Mouse (Mus musculus) forebrain, embryonic 15.5 days (tissue): Measurements from ENCODE around the gene Zfp866. TPM values are rescaled to one million over a fixed set of nuclear protein-coding genes. Genes with fewer than 3 reads are reported as not detected.

Experiments used
- ATAC-seq: fragments of 200-750 bp; cut with Nextera tagmentation; replicated peaks from 2 replicates; pipeline ENCODE4 v1.8.0; 2017; ENCODE audit warnings: mild to moderate bottlenecking, moderate TSS enrichment, moderate library complexity
- H3K27ac ChIP-seq: fragments of 300-500 bp; sonication (generic); replicated peaks from 2 replicates; pipeline ENCODE4 v1.5.1; 2015; ENCODE audit warnings: mild to moderate bottlenecking, inconsistent platforms
- H3K27me3 ChIP-seq: fragments of 300-500 bp; sonication (generic); 2 replicates; pipeline ENCODE4 v1.6.1; 2015; ENCODE audit warnings: inconsistent platforms
- H3K36me3 ChIP-seq: fragments of 300-500 bp; sonication (generic); 2 replicates; pipeline ENCODE4 v1.6.1; 2015; ENCODE audit warnings: mild to moderate bottlenecking, inconsistent platforms
- H3K4me1 ChIP-seq: fragments of 300-500 bp; sonication (generic); 2 replicates; pipeline ENCODE4 v1.6.1; 2015; ENCODE audit warnings: inconsistent platforms
- H3K4me2 ChIP-seq: fragments of 300-500 bp; sonication (generic); replicated peaks from 2 replicates; pipeline ENCODE4 v1.6.1; 2015; ENCODE audit warnings: mild to moderate bottlenecking, inconsistent platforms
- H3K4me3 ChIP-seq: fragments of 300-500 bp; sonication (generic); 2 replicates; pipeline ENCODE4 v1.5.1; 2015; ENCODE audit warnings: mild to moderate bottlenecking, inconsistent platforms
- H3K9ac ChIP-seq: fragments of 300-500 bp; sonication (generic); replicated peaks from 2 replicates; pipeline ENCODE4 v1.6.1; 2015; ENCODE audit warnings: mild to moderate bottlenecking, inconsistent platforms
- H3K9me3 ChIP-seq: fragments of 300-500 bp; sonication (generic); 2 replicates; pipeline ENCODE4 v1.6.1; 2016; ENCODE audit warnings: inconsistent platforms
- WGBS: fragments of 180-500 bp; shearing (Covaris S2); methylation state at CpG from one replicate; pipeline ENCODE4 v1.1.7; 2015; ENCODE audit warnings: mixed read lengths; 5-methylcytosine and 5-hydroxymethylcytosine counted together
- polyA plus RNA-seq: library from polyadenylated mRNA; unstranded; fragments of >200 nt; fragmentation: Nextera tagmentation; extraction: Ambion mirVana; gene quantifications from 2 replicates; pipeline ENCODE4 v1.2.1, GENCODE M21; 2015

Gene Zfp866
- polyA plus RNA-seq, 1 experiment from 2014 or later = 48.2 TPM

DNA sequence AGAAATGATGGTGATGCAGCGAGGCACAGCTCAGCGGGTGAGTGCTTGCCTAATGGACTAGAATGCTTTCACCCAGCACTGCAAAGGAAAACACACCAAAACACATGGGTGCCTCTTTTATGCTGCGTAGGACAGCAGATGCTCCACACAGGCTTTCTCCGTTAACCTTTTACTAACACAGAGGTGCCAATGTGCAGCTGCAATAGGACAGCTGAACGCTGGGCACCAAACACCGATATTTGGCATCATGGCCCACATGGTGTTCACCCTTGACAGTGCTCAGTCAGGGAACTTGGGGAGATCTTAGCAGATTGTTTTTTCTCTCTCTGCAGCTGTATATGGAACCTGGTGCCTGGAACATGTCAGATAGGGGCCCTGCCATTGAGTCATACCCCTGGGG, 3.9 kb upstream of the Zfp866 start:
- WGBS = 94% methylated on average over 6 of the region's 6 CpGs

DNA sequence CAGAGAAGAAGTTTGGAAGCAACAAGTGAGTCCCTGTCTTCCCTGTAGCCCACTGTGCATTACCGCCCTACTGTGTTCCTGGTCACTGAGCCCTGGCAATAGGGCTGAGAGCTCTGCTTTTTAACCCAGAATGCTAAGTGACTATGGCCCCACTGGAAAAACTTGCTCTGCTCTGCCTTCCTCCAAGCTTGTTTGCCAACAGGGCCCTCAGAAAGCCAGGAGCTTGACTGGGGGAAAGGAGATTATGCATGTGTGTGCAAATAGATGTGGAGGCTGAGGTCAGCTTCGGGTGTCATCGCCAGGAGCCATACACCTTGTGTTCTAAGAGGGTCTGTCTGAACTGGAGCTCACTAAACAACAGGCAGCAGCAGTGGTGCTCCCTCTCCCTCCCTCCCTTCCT, 3.1 kb upstream of the Zfp866 start:
- no peak for ATAC-seq
- no peak overlapping the region for H3K4me3 ChIP-seq
- no peaks in the 10 kb centered on the region for H3K27me3 ChIP-seq
- H3K36me3 ChIP-seq = peaks cover 50% of the 10 kb centered on the region
- H3K9me3 ChIP-seq = no peaks in the 10 kb centered on the region
- H3K4me1 ChIP-seq = peaks cover 24% of the 10 kb centered on the region
- H3K4me2 ChIP-seq = no peak overlapping the region
- H3K27ac ChIP-seq = no peak overlapping the region
- WGBS = 92% methylated on average over 3 of the region's 3 CpGs
- H3K9ac ChIP-seq = no peak overlapping the region

More for the DNA sequence above, 3.9 kb upstream of the Zfp866 start:
- Histone ChIP-seq H3K36me3 (peaks cover 58% of the 10 kb centered on the region), H3K27me3 (no peaks in the 10 kb centered on the region), H3K4me2 (no peak overlapping the region), H3K27ac (no peak overlapping the region), H3K9ac (no peak overlapping the region), H3K4me3 (no peak overlapping the region), H3K4me1 (peaks cover 24% of the 10 kb centered on the region), H3K9me3 (no peaks in the 10 kb centered on the region)
- ATAC-seq = no peak

DNA sequence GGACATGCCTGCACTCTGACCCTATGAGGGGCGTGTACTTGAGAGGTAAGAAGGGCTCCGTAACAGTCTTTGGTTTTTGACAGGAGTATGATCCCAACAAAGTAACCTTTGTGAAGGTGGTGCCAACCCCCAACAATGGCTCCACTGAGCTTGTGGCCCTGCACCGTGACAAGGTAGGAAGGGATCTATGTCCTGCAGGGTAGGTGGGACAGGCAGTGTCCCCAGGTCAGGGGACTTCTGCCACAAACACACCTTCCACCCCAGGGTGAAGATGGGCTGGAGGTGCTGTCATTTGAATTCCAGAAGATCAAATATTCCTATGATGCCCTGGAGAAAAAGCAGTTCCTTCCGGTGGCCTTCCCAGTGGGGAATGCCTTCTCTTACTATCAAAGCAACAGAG, 2.7 kb upstream of the Zfp866 start:
- Histone ChIP-seq H3K4me1 (peaks cover 24% of the 10 kb centered on the region), H3K4me3 (no peak overlapping the region), H3K9me3 (no peaks in the 10 kb centered on the region), H3K4me2 (no peak overlapping the region), H3K9ac (no peak overlapping the region), H3K27me3 (no peaks in the 10 kb centered on the region), H3K27ac (no peak overlapping the region), H3K36me3 (peaks cover 46% of the 10 kb centered on the region)
- 94% methylated on average over 4 of the region's 4 CpGs for WGBS
- ATAC-seq = no peak

GRCm38 (mm10) chr8:69791415-69792068, 564 bp upstream of the Zfp866 start:
- Histone ChIP-seq H3K4me2 (peak overlapping the region; percentile 89), H3K27me3 (no peaks in the 10 kb centered on the region), H3K9ac (peak overlapping the region; percentile 98), H3K36me3 (peaks cover 24% of the 10 kb centered on the region), H3K4me3 (peak overlapping the region; percentile 100), H3K9me3 (no peaks in the 10 kb centered on the region), H3K4me1 (peaks cover 24% of the 10 kb centered on the region), H3K27ac (peak overlapping the region; percentile 80)
- WGBS = under 1% methylated on average over 48 of the region's 48 CpGs
- peak; percentile 84 for ATAC-seq

DNA sequence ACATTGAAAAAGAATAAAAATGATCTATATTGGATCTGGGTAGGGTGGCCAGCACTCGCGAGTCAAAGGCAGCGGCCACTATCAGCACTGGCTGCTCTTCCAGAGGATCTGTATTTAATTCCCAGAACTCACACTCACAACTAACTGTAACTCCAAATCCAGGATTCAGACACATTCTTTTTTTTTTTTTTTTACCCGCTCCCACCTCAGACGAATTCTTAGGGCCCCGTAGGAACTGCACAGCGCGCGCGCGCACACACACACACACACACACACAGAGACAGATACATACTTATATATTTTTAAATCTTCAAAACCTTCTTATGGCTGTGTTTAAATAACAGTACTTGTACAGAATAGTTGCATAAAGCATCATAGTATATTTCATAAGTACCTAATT, 614 bp downstream of the Zfp866 start:
- no peak; the same call in 1 of the 2 replicates for ATAC-seq
- peak overlapping the region; percentile 80; the same call in 1 of the 2 replicates for H3K27ac ChIP-seq
- H3K9me3 ChIP-seq = no peaks in the 10 kb centered on the region

DNA sequence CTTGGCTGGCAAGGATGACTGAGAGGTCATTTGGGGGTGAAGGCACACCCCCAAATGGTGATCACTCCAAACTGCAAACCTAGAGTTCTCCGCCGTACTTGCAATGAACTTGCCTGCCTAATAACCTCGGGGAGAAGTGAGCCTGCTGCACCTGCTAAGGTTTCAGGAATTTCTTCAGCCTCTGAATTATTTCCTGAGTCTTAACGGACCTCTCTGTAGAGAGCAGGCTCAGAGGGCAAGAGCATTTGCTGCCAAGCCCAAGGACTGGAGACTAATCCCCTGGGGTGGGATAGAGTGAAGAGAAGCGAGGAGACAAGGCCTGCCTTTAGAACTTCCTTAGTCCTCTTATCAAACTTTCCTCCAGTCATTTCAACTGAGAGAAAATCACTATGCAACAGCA, 1.2 kb downstream of the Zfp866 start:
- WGBS = 68% methylated on average over 5 of the region's 5 CpGs

More for the DNA sequence above, 614 bp downstream of the Zfp866 start:
- Histone ChIP-seq H3K27me3 (no peaks in the 10 kb centered on the region), H3K4me3 (peak overlapping the region; percentile 100), H3K4me1 (peaks cover 24% of the 10 kb centered on the region), H3K36me3 (peaks cover 17% of the 10 kb centered on the region), H3K4me2 (peak overlapping the region; percentile 89), H3K9ac (peak overlapping the region; percentile 98; the same call in 1 of the 2 replicates)
- 26% methylated on average over 11 of the region's 11 CpGs for WGBS

GRCm38 (mm10) chr8:69789105-69789504, 1.9 kb downstream of the Zfp866 start:
- no peak for ATAC-seq
- H3K4me3 ChIP-seq = no peak overlapping the region
- H3K27ac ChIP-seq = no peak overlapping the region
- H3K4me2 ChIP-seq = no peak overlapping the region
- H3K9me3 ChIP-seq = no peaks in the 10 kb centered on the region
- no peaks in the 10 kb centered on the region for H3K27me3 ChIP-seq
- peaks cover 6% of the 10 kb centered on the region; the same call in 1 of the 2 replicates for H3K36me3 ChIP-seq
- H3K4me1 ChIP-seq = peaks cover 24% of the 10 kb centered on the region
- 90% methylated on average over 5 of the region's 5 CpGs for WGBS
- no peak overlapping the region for H3K9ac ChIP-seq

More for the DNA sequence above, 1.2 kb downstream of the Zfp866 start:
- ATAC-seq = no peak
- H3K4me2 ChIP-seq = peak overlapping the region; percentile 89
- no peak overlapping the region for H3K4me3 ChIP-seq
- peaks cover 10% of the 10 kb centered on the region; the same call in 1 of the 2 replicates for H3K36me3 ChIP-seq
- H3K4me1 ChIP-seq = peaks cover 24% of the 10 kb centered on the region
- no peak overlapping the region for H3K27ac ChIP-seq
- no peaks in the 10 kb centered on the region for H3K27me3 ChIP-seq
- H3K9me3 ChIP-seq = no peaks in the 10 kb centered on the region
- H3K9ac ChIP-seq = no peak overlapping the region

- Histone ChIP-seq H3K9ac (no peak overlapping the region), H3K4me1 (peaks cover 20% of the 10 kb centered on the region), H3K4me3 (no peak overlapping the region), H3K27me3 (no peaks in the 10 kb centered on the region), H3K36me3 (no peaks in the 10 kb centered on the region), H3K9me3 (no peaks in the 10 kb centered on the region), H3K27ac (no peak overlapping the region), H3K4me2 (no peak overlapping the region)
- ATAC-seq = no peak
- WGBS = 68% methylated on average over 12 of the region's 12 CpGs
These were observed 13.9 kb downstream of the Zfp866 start for GRCm38 (mm10) chr8:69777111-69777510.

DNA sequence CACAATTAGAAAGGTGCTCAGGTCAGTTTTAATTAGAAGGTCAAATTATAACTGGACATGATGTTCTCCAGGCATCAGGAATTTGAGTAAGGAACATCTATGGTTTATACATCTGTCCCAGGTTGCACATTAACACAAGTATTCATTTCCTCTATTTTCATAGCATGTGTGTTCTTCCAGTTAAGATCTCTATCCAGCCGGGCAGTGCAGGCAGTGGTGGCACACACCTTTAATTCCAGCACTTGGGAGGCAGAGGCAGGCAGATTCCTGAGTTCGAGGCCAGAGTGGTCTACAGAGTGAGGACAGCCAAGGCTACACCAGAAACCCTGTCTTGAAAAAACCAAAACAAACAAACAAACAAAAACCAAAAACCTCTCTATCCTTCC, 15.8 kb downstream of the Zfp866 start:
- Histone ChIP-seq H3K9ac (no peak overlapping the region), H3K4me1 (peaks cover 33% of the 10 kb centered on the region), H3K36me3 (no peaks in the 10 kb centered on the region), H3K27ac (peak overlapping the region; percentile 99), H3K4me3 (peak overlapping the region; percentile 64), H3K4me2 (peak overlapping the region; percentile 55), H3K9me3 (no peaks in the 10 kb centered on the region), H3K27me3 (no peaks in the 10 kb centered on the region)
- ATAC-seq = peak; percentile 41; the same call in 1 of the 2 replicates
- WGBS = 62% methylated on average over 2 of the region's 2 CpGs

DNA sequence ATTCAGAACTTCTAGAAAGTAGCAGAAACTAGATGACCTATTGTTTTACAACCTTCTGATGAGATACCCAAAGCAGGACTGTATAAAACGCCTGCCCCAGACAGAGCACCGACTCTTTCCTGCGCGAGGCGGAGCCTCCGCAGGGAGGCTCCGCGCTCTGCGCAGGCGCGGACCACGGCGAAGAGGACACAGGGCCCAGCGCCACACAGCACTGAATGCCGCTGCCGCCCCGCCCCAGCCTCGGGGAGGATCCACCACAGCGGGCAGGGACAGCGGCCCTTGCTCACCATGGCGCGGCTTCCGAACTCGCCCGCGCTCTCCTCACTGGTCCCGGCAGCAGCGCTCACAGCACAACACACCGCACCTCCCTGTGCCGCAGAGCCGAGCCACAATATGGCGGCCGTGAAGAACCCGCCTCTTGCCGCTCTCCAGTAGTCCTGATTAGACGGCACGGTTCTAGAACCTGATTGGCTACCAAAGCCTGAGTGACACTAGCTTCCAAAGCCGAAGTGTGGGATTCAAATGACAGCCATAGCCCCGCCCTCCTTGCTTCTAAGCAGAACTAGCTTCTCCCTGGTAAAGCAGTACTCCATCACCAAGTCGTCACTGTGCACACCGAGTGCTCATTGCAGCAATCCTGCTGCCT, 16.4 kb downstream of the Zfp866 start, which contains the start of gene Gm20422:
TSS of gene Gm20422 (minus strand) at position 384 of the 646 bp plus-strand sequence.
- peak within 1 kb of the TSS; percentile 55 for H3K4me2 ChIP-seq
- H3K4me1 ChIP-seq = peaks cover 33% of the 10 kb centered on the region
- WGBS = under 1% methylated on average over 41 of the region's 41 CpGs

DNA sequence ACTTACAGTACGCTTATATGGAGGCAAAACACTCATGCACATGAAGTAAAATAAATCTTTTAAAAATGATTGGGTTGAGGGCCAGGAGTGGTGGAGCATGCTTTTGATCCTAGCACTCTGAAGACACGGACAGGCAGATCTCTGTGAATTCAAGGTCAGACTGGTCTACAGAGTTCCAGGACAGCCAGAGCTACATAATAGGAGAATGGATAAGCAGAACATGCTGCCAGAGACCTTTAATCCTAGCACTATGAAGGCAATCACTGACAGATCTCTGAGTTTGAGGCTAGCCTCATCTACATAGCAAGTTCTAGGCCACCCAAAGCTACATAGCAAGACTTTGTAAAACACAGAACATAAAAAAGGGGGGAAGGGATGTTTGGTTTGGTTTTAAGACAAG, 18.9 kb downstream of the Zfp866 start:
- no peak overlapping the region for H3K4me2 ChIP-seq
- no peaks in the 10 kb centered on the region for H3K9me3 ChIP-seq
- H3K27me3 ChIP-seq = no peaks in the 10 kb centered on the region
- no peak overlapping the region for H3K27ac ChIP-seq
- WGBS = 88% methylated on average over 2 of the region's 2 CpGs
- H3K36me3 ChIP-seq = peaks cover 22% of the 10 kb centered on the region
- peaks cover 33% of the 10 kb centered on the region for H3K4me1 ChIP-seq
- no peak overlapping the region for H3K4me3 ChIP-seq
- no peak for ATAC-seq
- no peak overlapping the region for H3K9ac ChIP-seq

More for the DNA sequence above, 16.4 kb downstream of the Zfp866 start, which contains the start of gene Gm20422:
- H3K27ac ChIP-seq = peak within 1 kb of the TSS; percentile 99
- H3K9me3 ChIP-seq = no peaks in the 10 kb centered on the region
- H3K27me3 ChIP-seq = no peaks in the 10 kb centered on the region
- peak within 1 kb of the TSS; percentile 92 for H3K9ac ChIP-seq
- ATAC-seq = peak; percentile 99
- H3K36me3 ChIP-seq = no peaks in the 10 kb centered on the region
- peak within 1 kb of the TSS; percentile 64 for H3K4me3 ChIP-seq

DNA sequence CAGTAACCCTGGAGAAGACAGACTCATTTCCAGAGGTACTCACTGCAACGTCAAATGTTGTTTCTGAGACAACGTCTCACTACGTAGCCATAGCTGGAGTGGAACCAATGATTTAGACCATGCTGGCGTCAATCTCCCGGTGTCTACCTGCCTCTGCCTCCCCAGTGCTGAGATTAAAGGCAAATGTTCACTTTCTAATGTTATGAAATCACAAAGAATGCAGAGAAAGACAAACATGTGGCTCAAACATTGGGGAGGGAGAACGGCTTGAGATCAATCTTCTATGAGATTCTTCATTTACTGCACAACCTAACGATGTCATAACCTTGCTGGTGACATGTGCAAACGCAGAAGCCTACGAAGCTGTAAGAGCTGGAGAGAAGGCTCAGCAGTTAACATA, 19.8 kb downstream of the Zfp866 start:
- Histone ChIP-seq H3K4me1 (peaks cover 33% of the 10 kb centered on the region), H3K9me3 (peaks cover 4% of the 10 kb centered on the region; the same call in 1 of the 2 replicates), H3K36me3 (peaks cover 31% of the 10 kb centered on the region), H3K4me2 (no peak overlapping the region), H3K27me3 (no peaks in the 10 kb centered on the region), H3K27ac (no peak overlapping the region), H3K9ac (no peak overlapping the region), H3K4me3 (no peak overlapping the region)
- WGBS = 90% methylated on average over 9 of the region's 9 CpGs
- no peak for ATAC-seq
